Mouse (Mus musculus) heart, embryonic 11.5 days (tissue): Measurements from ENCODE around the gene Ttc9b. TPM values are rescaled to one million over a fixed set of nuclear protein-coding genes. Genes with fewer than 3 reads are reported as not detected.

Source experiments
- ATAC-seq: fragments of 200-750 bp; cut with Nextera tagmentation; replicated peaks from 2 replicates; pipeline ENCODE4 v1.8.0; 2017; ENCODE audit warnings: moderate library complexity; ENCODE audit not compliant: insufficient number of reproducible peaks, low FRiP score, low TSS enrichment
- H3K27ac ChIP-seq: fragments of 300-500 bp; sonication (generic); 2 replicates; pipeline ENCODE4 v1.5.1; 2014; ENCODE audit warnings: mild to moderate bottlenecking, low read depth, low read length
- H3K27me3 ChIP-seq: fragments of 300-500 bp; sonication (generic); 2 replicates; pipeline ENCODE4 v1.6.1; 2014; ENCODE audit warnings: mild to moderate bottlenecking, low read length, mixed read lengths; ENCODE audit not compliant: control insufficient read depth, insufficient read depth
- H3K36me3 ChIP-seq: fragments of 300-500 bp; sonication (generic); 2 replicates; pipeline ENCODE4 v1.6.1; 2014; ENCODE audit warnings: mild to moderate bottlenecking, low read length, moderate library complexity, mixed read lengths; ENCODE audit not compliant: control insufficient read depth, insufficient read depth
- H3K4me1 ChIP-seq: fragments of 300-500 bp; sonication (generic); 2 replicates; pipeline ENCODE4 v1.6.1; 2014; ENCODE audit warnings: low read length; ENCODE audit not compliant: control insufficient read depth, insufficient read depth
- H3K4me2 ChIP-seq: fragments of 300-500 bp; sonication (generic); 2 replicates; pipeline ENCODE4 v1.6.1; 2014; ENCODE audit warnings: mild to moderate bottlenecking, moderate library complexity
- H3K4me3 ChIP-seq: fragments of 300-500 bp; sonication (generic); 2 replicates; pipeline ENCODE4 v1.5.1; 2014; ENCODE audit warnings: low read depth, low read length
- H3K9ac ChIP-seq: fragments of 300-500 bp; sonication (generic); 2 replicates; pipeline ENCODE4 v1.6.1; 2014; ENCODE audit warnings: mild to moderate bottlenecking, low read depth, low read length, moderate library complexity
- H3K9me3 ChIP-seq: fragments of 300-500 bp; sonication (generic); replicated peaks from 2 replicates; pipeline ENCODE4 v1.6.1; 2016; ENCODE audit warnings: low read length; ENCODE audit not compliant: control insufficient read depth
- WGBS: fragments of 180-500 bp; shearing (Covaris S2); extraction: QIAGEN DNeasy Blood & Tissue Kit; methylation state at CpG from one replicate; pipeline ENCODE4 v1.1.7; 2014; ENCODE audit not compliant: insufficient replicate concordance; 5-methylcytosine and 5-hydroxymethylcytosine counted together
- polyA plus RNA-seq: library from polyadenylated mRNA; unstranded; fragments of >200 nt; fragmentation: Nextera tagmentation; extraction: Ambion mirVana; gene quantifications from 2 replicates; pipeline ENCODE4 v1.2.1, GENCODE M21; 2014

Gene Ttc9b
- polyA plus RNA-seq: not detected in 2 replicates

GRCm38 (mm10) chr7:27653681-27654437 is at the start of gene Ttc9b:
Gene Ttc9b, plus strand, starts transcription at chr7:27653915.
- Histone ChIP-seq H3K4me1 (peaks cover 6% of the 10 kb centered on the region), H3K9ac (no peak within 1 kb of the TSS), H3K9me3 (no peaks in the 10 kb centered on the region), H3K4me3 (0 out of 2 replicates have a peak within 1 kb of the TSS, but pooled peaks have one; percentile 0), H3K27ac (no peak within 1 kb of the TSS), H3K36me3 (no peaks in the 10 kb centered on the region; the same call in 1 of the 2 replicates), H3K4me2 (peak within 1 kb of the TSS; percentile 17), H3K27me3 (peaks cover 77% of the 10 kb centered on the region)
- no peak for ATAC-seq
- 5% methylated on average over 52 of the region's 62 CpGs for WGBS

- Histone ChIP-seq H3K27ac (peak overlapping the region; percentile 84), H3K9ac (peak overlapping the region; percentile 58), H3K4me2 (peak overlapping the region; percentile 47; the same call in 1 of the 2 replicates), H3K4me1 (peaks cover 87% of the 10 kb centered on the region), H3K36me3 (peaks cover 4% of the 10 kb centered on the region; the same call in 1 of the 2 replicates), H3K4me3 (no peak overlapping the region), H3K27me3 (no peaks in the 10 kb centered on the region), H3K9me3 (no peaks in the 10 kb centered on the region)
- WGBS: 31% methylated on average over 5 of the region's 5 CpGs
- no peak for ATAC-seq
Observed at GRCm38 (mm10) chr7:27604661-27605348, 48.9 kb upstream of the Ttc9b start.

- no peaks in the 10 kb centered on the region for H3K27me3 ChIP-seq
- H3K4me3 ChIP-seq: 0 out of 2 replicates have a peak overlapping the region, but pooled peaks have one; percentile 3
- ATAC-seq: peak; percentile 64; the same call in 1 of the 2 replicates
Observed at GRCm38 (mm10) chr7:27605499-27606285, 48.0 kb upstream of the Ttc9b start.

GRCm38 (mm10) chr7:27606481-27607254 is 47.0 kb upstream of the Ttc9b start:
- Histone ChIP-seq H3K27ac (peak overlapping the region; percentile 84), H3K9ac (peak overlapping the region; percentile 54), H3K27me3 (no peaks in the 10 kb centered on the region), H3K4me1 (peaks cover 75% of the 10 kb centered on the region), H3K4me3 (no peak overlapping the region), H3K4me2 (peak overlapping the region; percentile 47; the same call in 1 of the 2 replicates), H3K9me3 (no peaks in the 10 kb centered on the region), H3K36me3 (peaks cover 4% of the 10 kb centered on the region; the same call in 1 of the 2 replicates)
- 46% methylated on average over 10 of the region's 10 CpGs for WGBS
- 0 out of 2 replicates have a peak, but pooled peaks have one; percentile 29 for ATAC-seq

More at GRCm38 (mm10) chr7:27605499-27606285, 48.0 kb upstream of the Ttc9b start:
- H3K4me1 ChIP-seq: peaks cover 84% of the 10 kb centered on the region
- H3K27ac ChIP-seq: peak overlapping the region; percentile 84
- peak overlapping the region; percentile 58 for H3K9ac ChIP-seq
- 47% methylated on average over 9 of the region's 9 CpGs for WGBS
- peak overlapping the region; percentile 47 for H3K4me2 ChIP-seq
- peaks cover 4% of the 10 kb centered on the region; the same call in 1 of the 2 replicates for H3K36me3 ChIP-seq
- no peaks in the 10 kb centered on the region for H3K9me3 ChIP-seq

GRCm38 (mm10) chr7:27607580-27607979 is 46.1 kb upstream of the Ttc9b start:
- no peaks in the 10 kb centered on the region for H3K27me3 ChIP-seq
- peaks cover 4% of the 10 kb centered on the region; the same call in 1 of the 2 replicates for H3K36me3 ChIP-seq
- WGBS: 52% methylated on average over 5 of the region's 5 CpGs
- no peak overlapping the region for H3K4me3 ChIP-seq
- no peak for ATAC-seq
- no peak overlapping the region; the same call in 1 of the 2 replicates for H3K9ac ChIP-seq
- peaks cover 70% of the 10 kb centered on the region for H3K4me1 ChIP-seq
- H3K9me3 ChIP-seq: no peaks in the 10 kb centered on the region
- H3K4me2 ChIP-seq: no peak overlapping the region; the same call in 1 of the 2 replicates
- no peak overlapping the region for H3K27ac ChIP-seq

DNA sequence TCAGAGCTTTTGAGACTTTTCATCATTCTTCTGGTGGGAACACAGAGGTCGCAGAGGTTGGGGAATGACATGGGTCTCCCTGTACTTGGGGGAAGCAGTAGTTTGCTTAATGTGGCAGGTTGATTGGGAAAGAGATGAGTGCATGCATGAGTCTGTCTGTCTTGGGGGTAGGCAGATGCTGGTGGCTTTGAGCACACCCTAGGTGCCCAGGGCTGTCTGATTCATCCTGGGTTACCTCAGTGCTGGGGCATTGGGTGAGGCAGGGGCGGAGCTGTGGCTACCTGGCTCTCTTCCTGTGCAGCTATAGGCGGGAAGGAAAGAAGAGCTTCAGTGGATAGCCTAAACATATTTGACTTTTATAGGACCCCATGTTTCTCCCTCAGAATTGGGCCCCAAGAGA is 45.6 kb upstream of the Ttc9b start:
- no peaks in the 10 kb centered on the region for H3K27me3 ChIP-seq
- H3K9me3 ChIP-seq: no peaks in the 10 kb centered on the region
- H3K36me3 ChIP-seq: peaks cover 4% of the 10 kb centered on the region; the same call in 1 of the 2 replicates
- no peak overlapping the region for H3K4me2 ChIP-seq
- H3K27ac ChIP-seq: no peak overlapping the region
- H3K4me3 ChIP-seq: no peak overlapping the region
- ATAC-seq: no peak
- peaks cover 71% of the 10 kb centered on the region for H3K4me1 ChIP-seq
- 94% methylated on average over 3 of the region's 3 CpGs for WGBS
- no peak overlapping the region; the same call in 1 of the 2 replicates for H3K9ac ChIP-seq

DNA sequence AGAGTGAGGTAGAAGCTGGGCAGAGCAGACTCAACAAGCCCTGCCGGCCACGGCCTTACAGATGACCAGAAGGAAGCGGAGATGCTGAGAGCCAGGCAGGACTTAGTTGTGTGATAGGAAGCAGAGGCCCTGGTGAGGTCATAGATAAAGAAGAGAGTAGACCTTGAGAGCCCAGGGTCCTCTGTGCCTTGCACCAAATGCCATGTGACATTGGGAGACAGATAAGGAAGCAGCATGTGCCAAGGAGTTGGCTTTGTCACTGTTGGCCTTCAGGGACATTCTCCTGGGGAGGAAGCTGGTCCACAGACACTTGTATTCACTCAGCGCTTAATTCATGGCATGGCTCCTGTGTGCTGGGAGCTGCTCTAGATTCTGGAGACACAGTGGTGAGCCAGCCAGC is 44.4 kb upstream of the Ttc9b start:
- H3K4me3 ChIP-seq: no peak overlapping the region
- ATAC-seq: 0 out of 2 replicates have a peak, but pooled peaks have one; percentile 20
- peaks cover 4% of the 10 kb centered on the region; the same call in 1 of the 2 replicates for H3K36me3 ChIP-seq
- no peaks in the 10 kb centered on the region for H3K9me3 ChIP-seq
- H3K4me1 ChIP-seq: peaks cover 66% of the 10 kb centered on the region
- H3K4me2 ChIP-seq: peak overlapping the region; percentile 11; the same call in 1 of the 2 replicates
- no peaks in the 10 kb centered on the region for H3K27me3 ChIP-seq
- no peak overlapping the region for H3K9ac ChIP-seq
- 29% methylated on average over 4 of the region's 4 CpGs for WGBS
- H3K27ac ChIP-seq: peak overlapping the region; percentile 54
